Mouse (Mus musculus) erythroblast, embryonic 14.5 days (primary cell): Measurements from ENCODE around the gene Shc4.

Experiments
- GATA1 ChIP-seq: IDR thresholded peaks from 2 replicates; pipeline ENCODE4 v1.6.1; 2012; ENCODE audit warnings: low read length, inconsistent platforms, mixed read lengths
- TAL1 ChIP-seq: IDR thresholded peaks from 3 replicates; pipeline ENCODE4 v1.6.1; 2012; ENCODE audit warnings: low read length, inconsistent platforms, mixed read lengths

GRCm38 (mm10) chr2:125738718-125739117 is 14.8 kb upstream of the Shc4 start:
- TF ChIP-seq GATA1 (no peak), TAL1 (no peak)
